Mouse (Mus musculus): ENCODE measurements at regions not wholly inside any gene's neighbourhood (a gene's known extent, or its start where the extent isn't known, plus 50 kb on each side); places are given as distances from the start of the nearest gene placed in this dataset.

GRCm38 (mm10) chr1:57609307-57609706, 164.7 kb upstream of the Spats2l start:
- TF ChIP-seq CTCF (IDR thresholded peaks at IDR 0.05; ENCODE audit: insufficient read depth, low read length) (no peak), POLR2A (IDR thresholded peaks at IDR 0.05; ENCODE audit: borderline replicate concordance, extremely low read depth, low read depth, low read length) (no peak)
